Mouse (Mus musculus): ENCODE measurements around the gene Ccnl2. TPM values are rescaled to one million over a fixed set of nuclear protein-coding genes. Genes with fewer than 3 reads are reported as not detected.

Ccnl2 gene
- polyA plus RNA-seq (2014; fragmentation: Illumina TruSeq; extraction: RNeasy Lipid Tissue Mini Kit (QIAGEN cat#74804); ENCODE audit: low replicate concordance), result 101 TPM

GRCm38 (mm10) chr4:155811929-155812664, at the start of gene Ccnl2:
TSS of gene Ccnl2 (plus strand) at chr4:155812489.

GRCm38 (mm10) chr4:155774280-155774754, 38.0 kb upstream of the Ccnl2 start, which contains the start of gene Vwa1:
TSS of gene Vwa1 (minus strand) at chr4:155774698.

GRCm38 (mm10) chr4:155785819-155786218, 26.5 kb upstream of the Ccnl2 start, which contains the start of gene Tmem88b:
TSS of gene Tmem88b (minus strand) at chr4:155785874.

GRCm38 (mm10) chr4:155790021-155790489, 22.2 kb upstream of the Ccnl2 start, which contains the start of gene Ankrd65:
TSS of gene Ankrd65 (plus strand) at chr4:155790439.

GRCm38 (mm10) chr4:155802741-155803339, 9.4 kb upstream of the Ccnl2 start, which contains the start of gene Mrpl20:
TSS of gene Mrpl20 (plus strand) at chr4:155802878.

GRCm38 (mm10) chr4:155831205-155831766, 19.0 kb downstream of the Ccnl2 start, which contains the start of gene Aurkaip1:
TSS of gene Aurkaip1 (plus strand) at chr4:155831272.

GRCm38 (mm10) chr4:155839483-155839910, 27.2 kb downstream of the Ccnl2 start, which contains the start of gene Mxra8:
TSS of gene Mxra8 (plus strand) at chr4:155839680.

GRCm38 (mm10) chr4:155846871-155847578, 34.7 kb downstream of the Ccnl2 start, which contains the start of gene Dvl1:
TSS of gene Dvl1 (plus strand) at chr4:155847402.

GRCm38 (mm10) chr4:155863001-155863400, 50.7 kb downstream of the Ccnl2 start, which contains the start of gene Tas1r3:
TSS of gene Tas1r3 (minus strand) at chr4:155863362.

GRCm38 (mm10) chr4:155869317-155870033, 57.2 kb downstream of the Ccnl2 start, which contains the start of the genes Cptp and Ints11:
TSS of gene Cptp (minus strand) at chr4:155869440.
TSS of gene Ints11 (plus strand) at chr4:155869546.

Other genes starting within 250 kb of the Ccnl2 start
- 39.8 TPM for gene Slc35e2, start 211.1 kb upstream of the Ccnl2 start, polyA plus RNA-seq (2014; fragmentation: Illumina TruSeq; extraction: RNeasy Lipid Tissue Mini Kit (QIAGEN cat#74804); ENCODE audit: low replicate concordance)
- gene Cdk11b, start 187.6 kb upstream of the Ccnl2 start, polyA plus RNA-seq (2014; fragmentation: Illumina TruSeq; extraction: RNeasy Lipid Tissue Mini Kit (QIAGEN cat#74804); ENCODE audit: low replicate concordance), result 152 TPM
- not detected for gene Gm10563, start 167.1 kb upstream of the Ccnl2 start, polyA plus RNA-seq (2014; fragmentation: Illumina TruSeq; extraction: RNeasy Lipid Tissue Mini Kit (QIAGEN cat#74804); ENCODE audit: low replicate concordance)
- gene Mmp23, start 159.1 kb upstream of the Ccnl2 start, polyA plus RNA-seq (2014; fragmentation: Illumina TruSeq; extraction: RNeasy Lipid Tissue Mini Kit (QIAGEN cat#74804); ENCODE audit: low replicate concordance), result 0.45 TPM
- 0.71 TPM for gene Mib2, start 143.3 kb upstream of the Ccnl2 start, polyA plus RNA-seq (2014; fragmentation: Illumina TruSeq; extraction: RNeasy Lipid Tissue Mini Kit (QIAGEN cat#74804); ENCODE audit: low replicate concordance)
- gene Fndc10, start 118.1 kb upstream of the Ccnl2 start, polyA plus RNA-seq (2014; fragmentation: Illumina TruSeq; extraction: RNeasy Lipid Tissue Mini Kit (QIAGEN cat#74804); ENCODE audit: low replicate concordance), result not detected
- 77.1 TPM for gene Ssu72, start 107.7 kb upstream of the Ccnl2 start, polyA plus RNA-seq (2014; fragmentation: Illumina TruSeq; extraction: RNeasy Lipid Tissue Mini Kit (QIAGEN cat#74804); ENCODE audit: low replicate concordance)
- gene Tmem240, start 77.7 kb upstream of the Ccnl2 start, polyA plus RNA-seq (2014; fragmentation: Illumina TruSeq; extraction: RNeasy Lipid Tissue Mini Kit (QIAGEN cat#74804); ENCODE audit: low replicate concordance), result not detected
- gene Atad3a, start 51.4 kb upstream of the Ccnl2 start, polyA plus RNA-seq (2014; fragmentation: Illumina TruSeq; extraction: RNeasy Lipid Tissue Mini Kit (QIAGEN cat#74804); ENCODE audit: low replicate concordance), result 3.7 TPM
- gene Vwa1, start 37.8 kb upstream of the Ccnl2 start, polyA plus RNA-seq (2014; fragmentation: Illumina TruSeq; extraction: RNeasy Lipid Tissue Mini Kit (QIAGEN cat#74804); ENCODE audit: low replicate concordance), result 4.6 TPM
- gene Tmem88b, start 26.6 kb upstream of the Ccnl2 start, polyA plus RNA-seq (2014; fragmentation: Illumina TruSeq; extraction: RNeasy Lipid Tissue Mini Kit (QIAGEN cat#74804); ENCODE audit: low replicate concordance), result 6.6 TPM
- not detected for gene Ankrd65, start 22.1 kb upstream of the Ccnl2 start, polyA plus RNA-seq (2014; fragmentation: Illumina TruSeq; extraction: RNeasy Lipid Tissue Mini Kit (QIAGEN cat#74804); ENCODE audit: low replicate concordance)
- 36.0 TPM for gene Mrpl20, start 9.6 kb upstream of the Ccnl2 start, polyA plus RNA-seq (2014; fragmentation: Illumina TruSeq; extraction: RNeasy Lipid Tissue Mini Kit (QIAGEN cat#74804); ENCODE audit: low replicate concordance)
- 2.4 TPM for gene Aurkaip1, start 18.8 kb downstream of the Ccnl2 start, polyA plus RNA-seq (2014; fragmentation: Illumina TruSeq; extraction: RNeasy Lipid Tissue Mini Kit (QIAGEN cat#74804); ENCODE audit: low replicate concordance)
- 22.8 TPM for gene Mxra8, start 27.2 kb downstream of the Ccnl2 start, polyA plus RNA-seq (2014; fragmentation: Illumina TruSeq; extraction: RNeasy Lipid Tissue Mini Kit (QIAGEN cat#74804); ENCODE audit: low replicate concordance)
- 2.0 TPM for gene Dvl1, start 34.9 kb downstream of the Ccnl2 start, polyA plus RNA-seq (2014; fragmentation: Illumina TruSeq; extraction: RNeasy Lipid Tissue Mini Kit (QIAGEN cat#74804); ENCODE audit: low replicate concordance)
- not detected for gene Tas1r3, start 50.9 kb downstream of the Ccnl2 start, polyA plus RNA-seq (2014; fragmentation: Illumina TruSeq; extraction: RNeasy Lipid Tissue Mini Kit (QIAGEN cat#74804); ENCODE audit: low replicate concordance)
- gene Cptp, start 57.0 kb downstream of the Ccnl2 start, polyA plus RNA-seq (2014; fragmentation: Illumina TruSeq; extraction: RNeasy Lipid Tissue Mini Kit (QIAGEN cat#74804); ENCODE audit: low replicate concordance), result 10.8 TPM
- gene Ints11, start 57.1 kb downstream of the Ccnl2 start, polyA plus RNA-seq (2014; fragmentation: Illumina TruSeq; extraction: RNeasy Lipid Tissue Mini Kit (QIAGEN cat#74804); ENCODE audit: low replicate concordance), result 1.2 TPM
- gene Pusl1, start 79.3 kb downstream of the Ccnl2 start, polyA plus RNA-seq (2014; fragmentation: Illumina TruSeq; extraction: RNeasy Lipid Tissue Mini Kit (QIAGEN cat#74804); ENCODE audit: low replicate concordance), result 0.59 TPM
- not detected for gene Acap3, start 79.3 kb downstream of the Ccnl2 start, polyA plus RNA-seq (2014; fragmentation: Illumina TruSeq; extraction: RNeasy Lipid Tissue Mini Kit (QIAGEN cat#74804); ENCODE audit: low replicate concordance)
- gene Ube2j2, start 131.3 kb downstream of the Ccnl2 start, polyA plus RNA-seq (2014; fragmentation: Illumina TruSeq; extraction: RNeasy Lipid Tissue Mini Kit (QIAGEN cat#74804); ENCODE audit: low replicate concordance), result 143 TPM
- 15.7 TPM for gene C1qtnf12, start 149.8 kb downstream of the Ccnl2 start, polyA plus RNA-seq (2014; fragmentation: Illumina TruSeq; extraction: RNeasy Lipid Tissue Mini Kit (QIAGEN cat#74804); ENCODE audit: low replicate concordance)
- 3.5 TPM for gene B3galt6, start 180.2 kb downstream of the Ccnl2 start, polyA plus RNA-seq (2014; fragmentation: Illumina TruSeq; extraction: RNeasy Lipid Tissue Mini Kit (QIAGEN cat#74804); ENCODE audit: low replicate concordance)
- gene Sdf4, start 180.4 kb downstream of the Ccnl2 start, polyA plus RNA-seq (2014; fragmentation: Illumina TruSeq; extraction: RNeasy Lipid Tissue Mini Kit (QIAGEN cat#74804); ENCODE audit: low replicate concordance), result 126 TPM
- not detected for gene Tnfrsf4, start 201.4 kb downstream of the Ccnl2 start, polyA plus RNA-seq (2014; fragmentation: Illumina TruSeq; extraction: RNeasy Lipid Tissue Mini Kit (QIAGEN cat#74804); ENCODE audit: low replicate concordance)
- not detected for gene Tnfrsf18, start 213.7 kb downstream of the Ccnl2 start, polyA plus RNA-seq (2014; fragmentation: Illumina TruSeq; extraction: RNeasy Lipid Tissue Mini Kit (QIAGEN cat#74804); ENCODE audit: low replicate concordance)
- 0.59 TPM for gene Ttll10, start 246.9 kb downstream of the Ccnl2 start, polyA plus RNA-seq (2014; fragmentation: Illumina TruSeq; extraction: RNeasy Lipid Tissue Mini Kit (QIAGEN cat#74804); ENCODE audit: low replicate concordance)